Mouse (Mus musculus): Measurements from ENCODE around the gene Dnah8. TPM values are rescaled to one million over a fixed set of nuclear protein-coding genes. Genes with fewer than 3 reads are reported as not detected.

The Dnah8 gene
- total RNA-seq, 2 experiments from 2014 or later = 0.11 TPM; not detected in 1

DNA sequence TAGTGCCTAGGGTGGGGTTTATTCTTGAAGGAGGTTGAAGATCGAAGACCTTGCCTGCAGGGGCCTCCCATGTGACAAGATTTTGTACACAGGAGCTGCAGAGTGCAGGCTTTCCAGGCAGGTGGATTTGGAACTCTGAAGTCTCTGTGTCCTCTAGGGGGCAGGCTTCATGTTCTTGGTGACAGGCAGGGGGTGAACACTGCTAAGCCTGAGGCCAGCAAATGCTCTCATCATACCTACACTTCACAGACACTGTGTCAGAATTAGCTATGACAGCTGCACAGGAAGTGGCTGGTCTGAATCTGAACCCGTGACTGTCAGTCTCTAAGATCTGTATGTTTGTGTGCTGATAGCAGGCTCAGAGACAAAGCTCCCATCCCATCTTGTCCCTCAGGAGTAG lies 268.6 kb downstream of the Dnah8 start:
- TF ChIP-seq CTCF (IDR thresholded peaks at IDR 0.05) = peak; percentile 22; the same call in 1 of the 2 replicates
- intact Hi-C loops (cut with DNase I) = no loop called here
- H3K4me3 ChIP-seq = no peak overlapping the region
- H3K27ac ChIP-seq = no peak overlapping the region
- DNase-seq = no peak

DNA sequence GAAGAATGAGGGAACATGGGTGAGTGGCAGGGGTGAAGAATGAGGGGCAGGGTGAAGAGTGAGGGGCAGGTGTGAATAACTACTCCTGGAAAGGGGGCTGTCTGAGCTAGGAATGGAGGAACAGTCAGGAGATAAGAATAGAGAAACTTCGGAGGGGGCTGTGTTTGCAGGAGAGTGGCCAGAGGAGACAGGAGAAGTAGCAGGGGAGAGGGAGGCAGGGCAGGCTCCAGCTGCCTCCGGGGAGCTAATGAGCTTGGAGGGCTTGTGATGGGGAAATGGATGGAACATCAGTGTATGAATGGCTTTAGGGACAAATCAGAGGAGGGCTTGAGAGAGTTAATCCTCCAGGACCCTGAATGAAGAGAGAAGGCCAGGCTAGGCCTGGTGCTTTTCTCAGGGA lies 272.9 kb downstream of the Dnah8 start:
- no peak overlapping the region for H3K27ac ChIP-seq

DNA sequence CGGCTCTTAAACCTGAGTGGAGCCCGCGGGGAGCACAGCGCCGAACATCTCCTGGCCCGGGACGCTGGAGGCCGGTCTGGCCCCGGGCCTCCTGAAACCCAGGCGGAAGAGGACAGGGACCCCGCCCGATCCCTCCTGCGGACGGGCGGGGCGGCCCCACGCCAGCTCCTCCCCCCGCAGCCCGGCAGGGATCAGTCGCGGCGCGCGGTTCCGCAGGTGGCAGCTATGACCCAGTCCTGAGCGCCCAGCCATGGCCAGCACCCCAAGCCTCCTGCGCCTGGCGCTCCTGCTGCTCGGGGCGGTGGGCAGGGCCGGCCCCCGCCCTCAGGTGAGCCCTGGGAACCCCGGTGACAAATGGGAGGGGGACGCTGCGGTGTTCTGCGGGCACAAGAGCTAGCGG lies 277.5 kb downstream of the Dnah8 start, which contains the start of gene Glp1r:
TSS of gene Glp1r (plus strand) at position 191 of the 400 bp plus-strand sequence.
- H3K4me3 ChIP-seq = peak within 1 kb of the TSS; percentile 60
- H3K27ac ChIP-seq = no peak within 1 kb of the TSS
- no peak for DNase-seq
- TF ChIP-seq CTCF (IDR thresholded peaks at IDR 0.05) = no peak
- intact Hi-C loops (cut with DNase I) = no loop called here

More for the DNA sequence above, 272.9 kb downstream of the Dnah8 start:
- intact Hi-C loops (cut with DNase I) = no loop called here
- TF ChIP-seq CTCF (IDR thresholded peaks at IDR 0.05) = no peak
- no peak for DNase-seq
- no peak overlapping the region for H3K4me3 ChIP-seq

DNA sequence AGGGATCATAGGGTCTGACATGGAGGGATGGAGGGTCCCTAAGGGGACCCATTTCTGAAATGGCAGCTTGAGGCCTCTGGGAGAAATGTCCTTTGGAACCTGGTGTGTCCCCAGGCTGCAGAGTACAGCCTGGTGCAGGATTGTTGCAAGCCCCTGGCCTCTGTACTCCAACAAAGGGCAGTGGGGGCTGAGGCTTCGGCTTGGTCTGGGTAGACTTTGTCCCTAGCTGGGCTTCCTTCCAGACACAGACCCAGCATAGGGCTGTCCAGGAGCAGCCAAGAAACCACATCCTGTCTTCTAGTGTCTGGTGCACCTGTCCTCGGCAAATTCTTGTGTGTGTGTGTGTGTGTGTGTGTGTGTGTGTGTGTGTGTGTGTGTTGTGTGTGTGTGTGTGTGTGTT lies 279.9 kb downstream of the Dnah8 start:
- DNase-seq = no peak
- intact Hi-C loops (cut with DNase I) = no loop called here
- no peak overlapping the region for H3K27ac ChIP-seq

DNA sequence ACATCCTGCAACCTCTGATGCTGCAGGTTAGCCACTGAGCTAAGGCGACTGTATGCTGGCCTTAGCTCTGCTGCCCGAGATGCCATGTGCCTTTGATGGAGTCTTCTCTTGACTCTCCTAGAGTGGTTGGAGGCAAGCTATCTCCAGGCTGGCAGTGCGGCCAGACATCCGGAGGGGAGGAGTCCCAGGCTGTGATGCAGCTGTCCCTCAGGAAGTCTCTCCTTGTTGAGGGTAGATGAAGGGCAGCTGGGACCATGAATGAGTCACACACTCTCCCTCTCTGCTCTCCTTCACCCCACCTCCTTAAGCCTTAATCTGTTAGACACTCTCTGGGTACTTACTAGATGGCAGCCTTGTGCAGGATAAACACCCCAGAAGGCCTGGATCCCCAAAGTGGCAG lies 283.4 kb downstream of the Dnah8 start:
- Histone ChIP-seq H3K27ac (no peak overlapping the region), H3K4me3 (no peak overlapping the region)
- no peak for TF ChIP-seq CTCF (IDR thresholded peaks at IDR 0.05)
- DNase-seq = no peak
- intact Hi-C loops (cut with DNase I) = no loop called here

More for the DNA sequence above, 279.9 kb downstream of the Dnah8 start:
- no peak for TF ChIP-seq CTCF (IDR thresholded peaks at IDR 0.05)
- H3K4me3 ChIP-seq = no peak overlapping the region

DNA sequence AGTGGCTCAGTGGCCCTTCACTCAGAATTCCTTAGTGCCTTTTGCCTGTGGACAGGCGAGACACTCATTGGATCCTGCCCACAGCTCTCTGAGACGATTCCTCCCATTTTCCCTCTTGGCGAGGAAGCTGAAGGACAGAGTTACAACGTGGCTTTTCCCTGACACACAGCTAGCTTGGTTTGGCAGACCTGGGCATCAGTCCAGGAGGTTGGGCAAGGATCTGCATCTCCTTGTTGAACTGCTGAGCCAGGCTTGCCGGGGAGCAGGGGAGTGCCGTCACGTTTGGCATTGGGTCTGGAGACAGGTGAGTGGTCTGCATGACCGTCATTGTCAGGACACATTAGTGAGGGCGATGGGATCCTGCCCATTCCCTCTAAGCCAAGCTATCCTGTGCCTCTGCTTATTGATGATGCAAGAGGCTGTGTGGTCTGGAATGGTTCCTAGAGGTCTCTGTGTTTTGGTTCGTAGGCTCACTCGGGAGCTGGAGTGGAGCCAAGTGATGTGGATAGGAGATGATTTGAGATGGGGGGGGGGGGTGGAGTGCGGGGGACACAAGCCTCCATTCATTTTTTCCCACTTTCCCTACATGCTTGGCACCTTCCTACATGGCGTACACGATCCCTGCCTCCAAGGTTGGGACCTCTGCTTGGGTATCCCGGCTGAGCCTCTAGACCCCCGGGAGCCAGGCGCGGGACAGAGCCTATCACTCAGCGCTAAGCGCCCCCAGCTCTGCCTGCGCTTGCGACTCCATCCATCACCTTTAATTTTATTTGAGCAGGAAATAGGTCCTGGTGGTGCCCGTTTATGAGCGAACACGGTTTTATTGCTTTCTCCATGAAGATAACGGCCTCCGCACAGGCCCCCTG lies 286.9 kb downstream of the Dnah8 start:
- peak; percentile 52 for DNase-seq
- Histone ChIP-seq H3K4me3 (no peak overlapping the region), H3K27ac (no peak overlapping the region)
- intact Hi-C loops (cut with DNase I) = no loop called here
- TF ChIP-seq CTCF (IDR thresholded peaks at IDR 0.05) = no peak

DNA sequence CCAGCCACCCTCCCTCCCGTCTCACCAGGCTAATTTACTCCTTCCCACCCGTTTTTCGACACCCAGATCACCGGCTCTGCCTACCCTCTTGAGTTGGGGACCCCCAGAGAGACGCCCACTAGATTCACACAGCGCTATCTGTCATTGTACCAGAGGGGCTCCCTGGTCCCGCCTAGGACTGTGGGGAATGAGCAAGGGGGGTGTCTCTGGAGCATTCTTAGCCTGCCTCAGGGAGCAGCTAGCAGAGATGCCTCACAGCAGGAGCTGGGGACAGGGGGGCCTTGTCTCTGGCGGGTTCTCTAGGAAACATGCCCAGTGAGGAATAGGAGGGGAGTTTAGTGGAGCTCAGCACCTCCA lies 287.6 kb downstream of the Dnah8 start:
- TF ChIP-seq CTCF (IDR thresholded peaks at IDR 0.05) = no peak
- H3K27ac ChIP-seq = no peak overlapping the region
- intact Hi-C loops (cut with DNase I) = no loop called here
- H3K4me3 ChIP-seq = no peak overlapping the region
- DNase-seq = no peak

DNA sequence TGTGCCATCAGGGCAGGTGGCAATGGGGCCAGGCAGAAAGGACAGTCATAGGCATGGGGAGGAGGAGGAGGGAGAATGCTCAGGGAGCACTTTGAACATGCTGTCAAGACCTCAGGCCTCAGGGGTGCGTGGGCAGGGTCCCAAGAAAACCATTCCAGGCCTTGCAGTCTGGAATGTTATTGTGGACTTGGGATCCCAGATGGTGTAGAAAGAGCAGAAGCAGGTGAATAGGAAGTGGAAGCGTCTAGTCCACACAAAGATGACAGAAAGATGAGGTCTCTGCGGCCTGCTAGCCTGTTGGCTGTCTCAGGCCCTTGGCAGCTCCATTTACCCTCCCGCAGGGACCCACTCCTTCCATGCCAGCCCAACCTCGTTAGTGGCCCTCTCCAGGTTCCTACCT lies 288.4 kb downstream of the Dnah8 start:
- Histone ChIP-seq H3K27ac (no peak overlapping the region), H3K4me3 (no peak overlapping the region)
- no peak for DNase-seq
- intact Hi-C loops (cut with DNase I) = no loop called here
- no peak for TF ChIP-seq CTCF (IDR thresholded peaks at IDR 0.05)

DNA sequence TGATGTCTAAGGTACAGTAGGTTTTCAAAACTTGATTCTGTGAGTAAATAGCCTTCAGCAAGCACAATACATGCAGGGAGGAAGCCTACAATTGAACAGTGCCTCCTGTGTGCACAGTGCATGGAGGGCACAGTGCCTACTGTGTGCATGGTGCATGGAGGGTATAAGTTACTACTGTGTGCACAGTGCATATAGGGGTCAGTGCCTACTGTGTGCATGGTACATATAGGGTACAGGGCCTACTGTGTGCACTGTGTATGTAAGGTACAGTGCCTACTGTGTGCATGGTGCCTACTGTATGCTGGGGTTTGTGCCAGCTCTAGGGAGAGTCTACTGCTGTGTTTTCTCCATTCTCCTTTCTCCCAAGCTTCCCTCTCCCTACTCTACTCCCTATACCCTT lies 290.1 kb downstream of the Dnah8 start:
- intact Hi-C loops (cut with DNase I) = no loop called here
- DNase-seq = no peak
- no peak for TF ChIP-seq CTCF (IDR thresholded peaks at IDR 0.05)
- H3K4me3 ChIP-seq = no peak overlapping the region
- no peak overlapping the region for H3K27ac ChIP-seq

DNA sequence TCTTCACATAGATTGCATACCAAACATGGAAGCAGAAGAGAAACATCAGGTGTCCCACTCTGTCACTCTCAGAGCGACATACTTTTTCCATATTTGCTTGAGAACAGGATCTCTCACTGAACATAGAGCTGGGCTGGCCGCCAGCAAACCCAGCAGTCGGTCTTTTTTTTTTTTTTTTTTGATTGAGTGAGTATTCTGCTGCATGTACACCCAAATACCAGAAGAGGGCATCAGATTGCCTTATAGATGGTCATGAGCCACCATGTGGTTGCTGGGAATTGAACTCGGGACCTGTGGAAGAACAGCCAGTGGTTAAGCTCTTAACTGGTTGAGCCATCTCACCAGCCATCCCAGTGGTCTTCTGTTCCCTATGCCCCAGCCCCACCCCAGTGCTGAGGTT lies 299.4 kb downstream of the Dnah8 start:
- H3K4me3 ChIP-seq = no peak overlapping the region
- no peak for TF ChIP-seq CTCF (IDR thresholded peaks at IDR 0.05)
- intact Hi-C loops (cut with DNase I) = no loop called here
- DNase-seq = no peak
- no peak overlapping the region for H3K27ac ChIP-seq

Other genes starting within 250 kb of the Dnah8 start
- gene Btbd9, start 47.9 kb upstream of the Dnah8 start, total RNA-seq (2021) = 10 to 100 TPM; 11.9 to 14.7 TPM
- 100 to 1,000 TPM; 159 to 169 TPM for gene Glo1, start 2.5 kb downstream of the Dnah8 start, total RNA-seq (2021)

All from gastrocnemius, adult 2 months (tissue).